Mouse (Mus musculus) forebrain, embryonic 11.5 days (tissue): ENCODE data around the gene Tcam1. TPM values are rescaled to one million over a fixed set of nuclear protein-coding genes. Genes with fewer than 3 reads are reported as not detected.

Source experiments
- ATAC-seq: fragments of 200-750 bp; cut with Nextera tagmentation; replicated peaks from 2 replicates; pipeline ENCODE4 v1.8.0; 2017; ENCODE audit warnings: moderate TSS enrichment; ENCODE audit not compliant: low FRiP score
- DNase-seq: peaks from one replicate; pipeline ENCODE4 v3.0.0-alpha.2; 2017; ENCODE audit warnings: low spot score
- H3K27ac ChIP-seq: fragments of 300-500 bp; sonication (generic); 2 replicates; pipeline ENCODE4 v1.5.1; 2014; ENCODE audit warnings: low read depth, low read length
- H3K27me3 ChIP-seq: fragments of 300-500 bp; sonication (generic); 2 replicates; pipeline ENCODE4 v1.6.1; 2014; ENCODE audit warnings: mild to moderate bottlenecking, low read length, mixed read lengths; ENCODE audit not compliant: control insufficient read depth, insufficient read depth
- H3K36me3 ChIP-seq: fragments of 300-500 bp; sonication (generic); 2 replicates; pipeline ENCODE4 v1.6.1; 2014; ENCODE audit warnings: mild to moderate bottlenecking, low read length, moderate library complexity, mixed read lengths; ENCODE audit not compliant: control insufficient read depth, insufficient read depth
- H3K4me1 ChIP-seq: fragments of 300-500 bp; sonication (generic); replicated peaks from 2 replicates; pipeline ENCODE4 v1.6.1; 2014; ENCODE audit warnings: low read length, mixed read lengths; ENCODE audit not compliant: control insufficient read depth, insufficient read depth
- H3K4me2 ChIP-seq: fragments of 300-500 bp; sonication (generic); 2 replicates; pipeline ENCODE4 v1.6.1; 2014; ENCODE audit warnings: low read depth, mild to moderate bottlenecking, low read length, moderate library complexity, mixed read lengths; ENCODE audit not compliant: severe bottlenecking
- H3K4me3 ChIP-seq: fragments of 300-500 bp; sonication (generic); 2 replicates; pipeline ENCODE4 v1.5.1; 2014; ENCODE audit warnings: low read depth, low read length
- H3K9ac ChIP-seq: fragments of 300-500 bp; sonication (generic); 2 replicates; pipeline ENCODE4 v1.6.1; 2014; ENCODE audit warnings: low read length
- H3K9me3 ChIP-seq: fragments of 300-500 bp; sonication (generic); 2 replicates; pipeline ENCODE4 v1.6.1; 2016; ENCODE audit warnings: low read length, mixed read lengths; ENCODE audit not compliant: control insufficient read depth
- WGBS: fragments of 180-500 bp; shearing (Covaris S2); extraction: QIAGEN DNeasy Blood & Tissue Kit; methylation state at CpG from one replicate; pipeline ENCODE4 v1.1.7; 2014; 5-methylcytosine and 5-hydroxymethylcytosine counted together
- polyA plus RNA-seq: library from polyadenylated mRNA; unstranded; fragments of >200 nt; fragmentation: Nextera tagmentation; extraction: Ambion mirVana; gene quantifications from 2 replicates; pipeline ENCODE4 v1.2.1, GENCODE M21; 2014

Gene Tcam1
- polyA plus RNA-seq, 1 experiment from 2014 or later = 0.15 TPM

- peaks cover 9% of the 10 kb centered on the region for H3K4me1 ChIP-seq
- no peak for ATAC-seq
Measured at GRCm38 (mm10) chr11:106269060-106269431, 7.4 kb upstream of the Tcam1 start.

GRCm38 (mm10) chr11:106271131-106271793, 5.2 kb upstream of the Tcam1 start:
- Histone ChIP-seq H3K9ac (peak overlapping the region; percentile 94), H3K4me3 (peak overlapping the region; percentile 96), H3K27me3 (no peaks in the 10 kb centered on the region), H3K4me2 (peak overlapping the region; percentile 59), H3K27ac (no peak overlapping the region), H3K9me3 (no peaks in the 10 kb centered on the region), H3K4me1 (peaks cover 9% of the 10 kb centered on the region), H3K36me3 (no peaks in the 10 kb centered on the region; the same call in 1 of the 2 replicates)
- no peak for ATAC-seq
- DNase-seq = no peak
- 58% methylated on average over 5 of the region's 5 CpGs for WGBS

More at GRCm38 (mm10) chr11:106269060-106269431, 7.4 kb upstream of the Tcam1 start:
- H3K4me2 ChIP-seq = no peak overlapping the region
- no peak for DNase-seq
- H3K27ac ChIP-seq = peak overlapping the region; percentile 53
- peaks cover 12% of the 10 kb centered on the region; the same call in 1 of the 2 replicates for H3K36me3 ChIP-seq
- H3K9ac ChIP-seq = peak overlapping the region; percentile 23; the same call in 1 of the 2 replicates
- H3K9me3 ChIP-seq = no peaks in the 10 kb centered on the region
- no peaks in the 10 kb centered on the region for H3K27me3 ChIP-seq
- 83% methylated on average over 3 of the region's 3 CpGs for WGBS
- H3K4me3 ChIP-seq = no peak overlapping the region

GRCm38 (mm10) chr11:106271794-106272643, 4.5 kb upstream of the Tcam1 start:
- H3K4me1 ChIP-seq = peaks cover 9% of the 10 kb centered on the region
- peak; percentile 75 for DNase-seq
- H3K36me3 ChIP-seq = no peaks in the 10 kb centered on the region; the same call in 1 of the 2 replicates
- no peak; the same call in 1 of the 2 replicates for ATAC-seq
- peak overlapping the region; percentile 96 for H3K4me3 ChIP-seq
- no peaks in the 10 kb centered on the region; the same call in 1 of the 2 replicates for H3K27me3 ChIP-seq
- peak overlapping the region; percentile 78 for H3K27ac ChIP-seq
- 3% methylated on average over 41 of the region's 41 CpGs for WGBS
- H3K9ac ChIP-seq = peak overlapping the region; percentile 94
- no peaks in the 10 kb centered on the region for H3K9me3 ChIP-seq
- H3K4me2 ChIP-seq = peak overlapping the region; percentile 59

GRCm38 (mm10) chr11:106272644-106273310, 3.7 kb upstream of the Tcam1 start, which contains the start of gene Smarcd2:
Gene Smarcd2 (minus strand): TSS chr11:106272972.
- Histone ChIP-seq H3K27me3 (no peaks in the 10 kb centered on the region; the same call in 1 of the 2 replicates), H3K9me3 (no peaks in the 10 kb centered on the region), H3K36me3 (no peaks in the 10 kb centered on the region), H3K4me2 (peak within 1 kb of the TSS; percentile 59), H3K9ac (peak within 1 kb of the TSS; percentile 94), H3K4me3 (peak within 1 kb of the TSS; percentile 96), H3K27ac (peak within 1 kb of the TSS; percentile 78), H3K4me1 (peaks cover 9% of the 10 kb centered on the region)
- DNase-seq = peak; percentile 100
- peak; percentile 95 for ATAC-seq
- under 1% methylated on average over 72 of the region's 72 CpGs for WGBS

- no peaks in the 10 kb centered on the region for H3K36me3 ChIP-seq
- 20% methylated on average over 16 of the region's 16 CpGs for WGBS
- no peaks in the 10 kb centered on the region; the same call in 1 of the 2 replicates for H3K27me3 ChIP-seq
- peak; percentile 35 for ATAC-seq
- peak overlapping the region; percentile 52 for H3K9ac ChIP-seq
- H3K9me3 ChIP-seq = no peaks in the 10 kb centered on the region
- DNase-seq = no peak
- peaks cover 8% of the 10 kb centered on the region for H3K4me1 ChIP-seq
- H3K4me2 ChIP-seq = peak overlapping the region; percentile 59
- peak overlapping the region; percentile 71; the same call in 1 of the 2 replicates for H3K27ac ChIP-seq
- H3K4me3 ChIP-seq = peak overlapping the region; percentile 96
Measured at GRCm38 (mm10) chr11:106273311-106273684, 3.2 kb upstream of the Tcam1 start.

- H3K9ac ChIP-seq = no peak overlapping the region
- H3K9me3 ChIP-seq = no peaks in the 10 kb centered on the region
- DNase-seq (no peak), ATAC-seq (no peak)
- H3K27ac ChIP-seq = no peak overlapping the region
- WGBS = 93% methylated on average over 6 of the region's 6 CpGs
- H3K4me1 ChIP-seq = peaks cover 6% of the 10 kb centered on the region; the same call in 1 of the 2 replicates
- no peaks in the 10 kb centered on the region for H3K36me3 ChIP-seq
- no peaks in the 10 kb centered on the region; the same call in 1 of the 2 replicates for H3K27me3 ChIP-seq
- 0 out of 2 replicates have a peak overlapping the region, but pooled peaks have one; percentile 96 for H3K4me3 ChIP-seq
- peak overlapping the region; percentile 59; the same call in 1 of the 2 replicates for H3K4me2 ChIP-seq
Measured at GRCm38 (mm10) chr11:106273811-106274210, 2.7 kb upstream of the Tcam1 start.

- H3K4me1 ChIP-seq = peaks cover 4% of the 10 kb centered on the region; the same call in 1 of the 2 replicates
- H3K4me3 ChIP-seq = no peak overlapping the region
- WGBS = 88% methylated on average over 1 of the region's 1 CpGs
- no peaks in the 10 kb centered on the region for H3K36me3 ChIP-seq
- H3K9me3 ChIP-seq = no peaks in the 10 kb centered on the region
- DNase-seq = no peak
- H3K27ac ChIP-seq = no peak overlapping the region
- ATAC-seq = no peak
- no peak overlapping the region for H3K9ac ChIP-seq
- H3K27me3 ChIP-seq = no peaks in the 10 kb centered on the region; the same call in 1 of the 2 replicates
- no peak overlapping the region for H3K4me2 ChIP-seq
Measured at GRCm38 (mm10) chr11:106274374-106274773, 2.1 kb upstream of the Tcam1 start.

- DNase-seq (no peak), ATAC-seq (no peak)
- Histone ChIP-seq H3K4me1 (peaks cover 4% of the 10 kb centered on the region; the same call in 1 of the 2 replicates), H3K9ac (no peak overlapping the region), H3K4me3 (no peak overlapping the region), H3K27ac (no peak overlapping the region), H3K4me2 (no peak overlapping the region), H3K36me3 (no peaks in the 10 kb centered on the region), H3K27me3 (no peaks in the 10 kb centered on the region; the same call in 1 of the 2 replicates), H3K9me3 (no peaks in the 10 kb centered on the region)
- WGBS = 90% methylated on average over 7 of the region's 7 CpGs
Measured at GRCm38 (mm10) chr11:106274971-106275411, 1.5 kb upstream of the Tcam1 start.
